Mouse (Mus musculus): ENCODE measurements around the gene Lias. TPM values are rescaled to one million over a fixed set of nuclear protein-coding genes. Genes with fewer than 3 reads are reported as not detected.

Lias gene
- total RNA-seq, 1 experiment from 2014 or later: 62.1 TPM

DNA sequence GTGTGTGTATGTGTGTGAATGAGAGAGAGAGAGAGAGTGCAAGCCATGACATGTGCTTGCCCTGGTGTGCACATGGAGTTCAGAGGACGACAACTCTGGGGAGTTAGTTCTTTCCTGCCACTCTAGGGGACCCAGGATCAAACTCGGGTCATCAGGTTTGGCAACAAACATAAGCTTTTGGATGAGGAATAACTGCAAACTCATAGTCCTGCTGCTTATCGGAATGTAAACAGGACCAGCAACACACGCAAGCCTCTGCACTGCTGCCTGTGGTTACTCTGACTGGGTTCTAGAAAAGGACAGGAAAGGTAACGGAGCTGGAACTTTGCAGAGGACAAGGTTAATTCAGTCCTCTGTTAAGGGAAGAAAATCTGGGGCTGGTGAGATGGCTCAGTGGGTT lies 34.0 kb downstream of the Lias start:
- DNase-seq: no peak

DNA sequence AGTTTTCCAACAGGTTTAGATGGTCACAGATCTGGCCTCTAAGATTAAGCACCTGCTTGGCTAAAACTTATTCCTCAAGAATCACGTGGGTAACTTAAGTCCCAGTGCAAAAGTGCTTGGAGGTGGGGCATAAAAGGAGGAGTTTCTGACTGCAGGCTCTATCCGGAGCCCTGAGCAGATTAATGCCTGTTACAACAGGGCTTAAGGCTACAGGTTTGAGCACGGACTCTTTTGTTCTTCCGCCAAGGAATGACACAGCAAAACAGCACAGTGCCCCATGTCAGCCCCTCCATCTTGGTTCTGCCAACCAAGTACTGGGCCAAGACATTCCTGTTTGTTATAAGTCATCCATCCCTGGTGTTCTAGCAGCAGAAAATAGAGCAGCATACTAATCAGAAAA lies 37.0 kb downstream of the Lias start:
- DNase-seq: no peak

DNA sequence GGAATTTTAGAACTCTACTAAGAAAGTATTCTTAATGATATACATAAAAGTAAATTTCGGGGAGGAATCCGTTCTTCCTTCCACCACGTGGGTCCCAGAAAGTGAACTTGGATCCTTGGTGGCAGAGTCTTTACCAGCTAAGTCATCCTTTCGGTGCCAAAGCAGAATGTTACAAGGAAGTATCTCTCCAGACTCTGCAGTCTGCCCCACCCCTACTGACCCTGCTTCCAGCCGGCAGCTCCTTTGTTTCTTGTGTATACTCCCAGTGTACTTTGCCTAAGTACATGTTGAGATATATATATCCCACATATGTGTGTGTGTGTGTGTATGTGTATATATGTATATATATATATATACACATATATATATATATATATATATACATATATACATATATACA lies 38.1 kb downstream of the Lias start:
- no peak for DNase-seq

DNA sequence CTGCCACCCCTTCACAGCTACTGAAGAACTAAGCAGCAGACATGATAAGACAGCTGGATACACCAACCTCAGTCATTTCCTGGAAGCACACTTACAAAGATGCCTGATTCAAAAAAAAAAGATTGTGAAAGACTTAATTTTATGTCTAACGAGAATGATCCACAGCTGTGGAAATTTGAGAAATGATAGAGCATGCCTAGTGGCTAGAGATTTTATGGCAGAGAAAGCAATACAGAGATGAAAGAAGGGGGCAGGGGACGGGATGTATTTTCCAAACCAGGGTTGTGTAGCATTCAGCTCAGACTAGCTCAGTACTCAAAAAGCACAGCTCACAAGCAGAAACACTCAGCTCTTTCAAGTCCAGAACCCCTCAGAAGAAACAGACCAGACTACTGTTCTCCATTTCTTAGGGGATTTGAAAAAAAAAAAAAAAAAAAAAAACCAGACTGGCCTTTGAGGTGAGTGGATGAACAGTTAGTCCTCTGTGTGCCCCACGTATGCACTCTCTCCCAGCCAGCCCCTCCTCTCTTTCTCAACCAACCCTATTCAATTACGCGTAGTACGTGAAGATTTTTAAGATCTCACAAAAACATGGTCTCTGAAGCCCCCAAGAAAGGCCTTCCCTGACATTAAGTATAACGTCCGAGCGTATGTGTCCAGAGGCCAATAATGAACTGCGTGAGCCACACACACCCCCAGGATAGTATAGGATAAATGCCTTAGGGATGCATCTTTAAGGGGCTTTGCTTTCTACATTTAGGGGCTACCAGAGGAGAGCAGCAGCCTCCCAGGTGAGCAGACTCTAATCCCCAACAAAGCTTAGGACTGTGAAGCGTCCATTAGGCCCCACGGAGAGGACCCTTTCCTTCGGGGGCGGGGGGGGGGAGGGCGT lies 43.4 kb downstream of the Lias start:
- no peak for DNase-seq

DNA sequence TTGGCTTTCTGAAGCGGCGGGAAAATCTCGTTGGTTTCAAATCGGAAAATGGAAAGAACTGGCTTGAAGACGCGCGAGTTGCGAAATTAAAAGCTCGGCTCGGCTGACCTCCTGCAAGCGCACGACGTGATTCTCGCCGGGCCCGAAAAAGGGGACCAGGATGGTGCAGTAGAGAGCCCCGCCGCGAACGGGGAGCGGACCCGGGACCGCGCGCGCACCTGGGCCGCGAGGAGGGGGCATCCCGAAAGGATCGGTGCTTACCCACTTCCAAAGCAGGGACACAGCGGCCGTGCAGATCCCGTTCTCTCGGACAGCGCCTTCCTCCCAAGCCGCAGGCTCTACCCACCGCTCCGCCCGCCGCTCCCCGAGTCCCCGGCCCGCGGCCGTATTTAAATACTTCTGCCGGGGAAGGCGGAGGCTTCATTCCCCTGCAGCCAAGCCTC lies 44.1 kb downstream of the Lias start:
- no peak for DNase-seq

DNA sequence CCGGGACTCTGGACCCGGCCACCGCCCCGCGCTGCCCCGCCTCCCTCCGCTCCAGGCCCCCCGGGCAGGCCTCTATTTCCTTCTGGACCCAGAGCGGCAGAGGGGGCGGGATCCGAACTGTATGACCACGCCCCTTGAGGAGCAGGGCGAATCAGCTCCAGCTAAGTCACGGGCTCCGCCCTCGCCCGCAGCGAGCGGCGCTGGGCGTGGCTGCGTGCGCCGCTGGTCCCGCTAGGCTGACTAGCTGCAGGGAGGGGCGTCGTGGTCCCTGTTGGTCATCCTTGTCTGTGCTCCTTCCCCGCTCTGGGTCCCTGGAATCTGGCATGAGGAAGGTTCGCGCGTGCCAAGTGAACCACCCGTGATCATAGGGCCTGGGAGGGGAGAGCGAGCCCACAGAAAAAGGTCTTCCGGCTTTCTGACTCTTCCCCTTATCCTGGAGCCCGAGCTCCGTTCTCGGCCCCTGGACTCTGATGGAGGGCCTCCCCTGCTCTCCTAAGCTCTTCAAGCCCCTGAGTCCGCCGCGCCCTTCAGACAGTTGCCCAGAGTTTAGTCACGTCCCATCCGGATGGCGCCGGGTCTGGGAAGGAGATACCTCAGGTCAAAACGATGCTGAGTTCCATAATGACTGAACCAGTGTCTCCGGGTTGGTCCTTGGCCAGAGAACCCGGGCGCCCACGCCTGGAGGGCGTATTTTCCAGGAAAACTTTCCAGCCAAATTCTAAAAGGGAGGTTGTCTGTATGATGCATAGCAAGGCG lies 44.7 kb downstream of the Lias start, which contains the start of gene Ugdh:
Ugdh (minus strand) TSS at position 144 of the 756 bp plus-strand sequence.
- peak; percentile 97 for DNase-seq

DNA sequence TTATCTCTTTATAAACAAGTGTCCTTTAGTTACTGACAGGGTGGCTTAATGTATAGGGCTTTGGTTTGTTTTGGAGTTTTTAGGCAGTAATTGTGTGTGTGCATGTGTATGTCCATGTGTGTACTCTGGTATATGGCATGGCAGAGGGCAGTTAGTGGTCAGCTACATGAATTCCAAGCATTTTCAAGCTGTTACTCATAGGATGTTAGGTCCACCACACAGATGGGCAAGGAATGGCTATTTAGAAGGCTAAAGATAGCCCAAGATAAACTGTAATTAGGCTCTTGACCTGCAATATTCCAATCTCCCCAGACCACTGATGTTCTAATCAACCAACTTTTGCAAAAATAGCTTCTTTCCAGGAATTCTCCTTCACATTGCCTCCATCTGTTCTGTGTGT lies 46.7 kb downstream of the Lias start:
- DNase-seq: no peak

DNA sequence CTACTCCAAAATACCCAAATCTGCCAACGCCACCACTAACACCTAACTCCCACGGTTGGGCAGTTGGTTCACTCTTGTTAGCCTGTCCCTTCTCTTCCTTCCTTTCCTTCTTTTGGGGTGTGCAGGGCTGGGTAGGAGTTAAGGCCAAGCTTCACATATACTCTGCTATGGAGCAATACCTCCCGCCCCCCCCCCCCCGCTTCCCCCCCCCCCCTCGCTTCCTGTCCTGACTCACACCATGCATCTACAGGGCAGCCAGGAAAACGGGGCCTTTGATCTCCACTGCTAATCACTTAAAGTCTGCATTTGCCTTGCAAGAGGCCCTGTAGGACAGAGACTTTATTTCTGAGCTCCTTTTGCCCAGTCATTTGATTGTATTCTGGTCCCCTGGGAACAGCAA lies 53.7 kb downstream of the Lias start:
- no peak for DNase-seq

DNA sequence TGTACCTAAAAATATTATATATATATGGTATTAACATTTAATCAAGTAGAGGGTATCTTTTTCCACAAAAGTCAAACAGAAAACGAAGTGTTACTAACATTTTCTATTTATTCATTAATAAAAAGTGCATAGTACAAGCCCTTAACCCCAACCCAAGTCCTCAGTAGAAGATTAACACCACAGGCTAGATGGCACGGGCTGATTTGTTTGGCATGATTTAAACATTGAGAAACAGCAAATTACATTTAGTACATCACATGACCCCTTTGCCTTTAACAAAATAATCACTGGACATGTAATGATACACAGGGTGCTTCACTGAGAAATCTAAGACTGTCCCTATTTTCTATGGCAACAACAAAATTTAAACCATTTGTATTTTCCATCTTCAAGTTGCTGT lies 55.5 kb downstream of the Lias start:
- DNase-seq: no peak

DNA sequence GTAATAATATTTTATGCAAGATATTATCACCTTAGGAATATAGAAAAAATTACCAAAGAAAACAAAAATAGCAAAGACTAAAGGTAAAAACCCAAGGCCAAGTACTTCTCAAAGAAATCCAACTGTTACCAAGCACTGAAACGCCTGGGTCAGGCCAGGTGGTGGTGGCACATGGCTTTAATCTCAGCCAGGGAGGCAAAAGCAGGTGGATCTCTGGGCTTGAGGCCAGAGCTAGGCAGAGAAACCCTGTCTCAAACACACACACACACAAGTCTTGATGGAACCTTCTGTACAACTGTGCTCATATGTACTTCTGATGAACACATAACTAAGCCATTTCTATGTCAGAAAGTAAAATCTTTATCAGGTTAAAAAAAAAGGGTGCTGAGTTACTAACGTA lies 56.5 kb downstream of the Lias start:
- DNase-seq: no peak

DNA sequence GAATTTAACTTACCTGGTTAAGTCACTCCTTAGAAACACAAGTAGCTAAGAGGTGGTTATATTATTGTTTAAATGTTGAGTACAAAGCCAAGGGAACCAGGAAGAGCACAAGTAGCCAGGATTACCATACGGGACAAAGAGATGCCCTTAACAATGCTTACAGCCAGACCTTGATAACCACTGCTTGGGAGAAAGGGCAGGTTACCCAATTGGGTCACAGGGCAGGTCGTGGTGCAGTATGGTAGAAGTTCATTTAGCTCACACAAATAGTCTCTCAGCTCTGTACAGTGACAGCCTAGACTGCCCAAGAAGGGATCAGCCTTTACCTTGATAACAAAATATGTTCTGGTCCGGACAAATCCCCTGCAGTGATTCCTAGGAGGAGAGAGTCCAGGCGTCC lies 57.6 kb downstream of the Lias start:
- no peak for DNase-seq

DNA sequence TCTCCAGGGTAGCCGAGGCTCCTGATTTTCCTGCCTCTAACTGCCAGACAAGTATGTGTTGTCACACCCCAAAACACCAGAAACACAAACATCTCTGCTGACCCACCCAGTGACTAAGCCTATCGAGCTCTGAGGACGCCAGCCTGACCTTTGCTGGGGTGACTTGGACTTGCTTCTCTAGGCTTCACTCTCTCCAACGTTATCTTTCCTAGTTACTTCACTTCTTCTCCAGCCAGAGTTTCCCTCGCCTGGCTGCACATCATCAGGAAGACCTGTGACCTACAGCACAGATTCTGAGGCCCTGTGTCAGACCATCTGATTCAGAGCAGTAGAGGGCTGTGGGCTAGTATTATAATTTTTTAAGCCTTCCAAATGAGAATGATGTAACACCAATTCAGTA lies 63.5 kb downstream of the Lias start:
- DNase-seq: peak; percentile 23

DNA sequence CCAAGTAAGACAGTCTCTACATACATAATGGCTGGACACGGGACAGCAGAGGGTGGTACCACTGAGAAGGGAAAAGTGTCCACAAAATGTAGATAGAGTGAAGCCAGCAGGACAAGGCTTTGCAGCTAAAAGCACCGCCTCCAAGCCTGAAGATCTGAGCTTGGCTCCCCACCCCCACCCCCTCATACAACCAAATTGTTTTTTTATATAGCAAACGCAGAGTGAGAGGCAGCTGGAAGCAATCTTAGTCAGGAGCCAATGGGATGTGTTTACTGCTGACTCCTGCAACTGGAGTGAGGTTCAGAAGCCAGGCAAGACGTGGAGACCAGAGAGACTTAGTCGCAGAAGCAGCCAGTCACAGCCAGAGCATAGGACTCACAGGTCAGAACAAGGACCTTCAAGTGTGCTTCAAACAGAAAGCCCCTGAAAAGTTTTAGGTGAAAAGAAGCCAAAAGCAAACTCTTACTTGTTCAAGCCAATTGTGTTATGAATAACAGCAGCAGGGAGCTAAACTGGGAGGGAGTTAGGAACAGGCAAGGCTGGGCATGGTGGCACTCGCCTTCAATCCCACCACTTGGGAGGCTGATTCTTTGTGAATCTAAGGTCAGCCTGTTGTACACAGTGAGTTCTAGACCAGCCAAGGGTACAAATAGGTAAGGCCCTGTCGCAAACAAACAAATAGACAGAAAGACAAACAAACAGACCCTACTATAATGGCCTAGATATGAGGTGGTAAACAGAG lies 66.0 kb downstream of the Lias start:
- DNase-seq: no peak

DNA sequence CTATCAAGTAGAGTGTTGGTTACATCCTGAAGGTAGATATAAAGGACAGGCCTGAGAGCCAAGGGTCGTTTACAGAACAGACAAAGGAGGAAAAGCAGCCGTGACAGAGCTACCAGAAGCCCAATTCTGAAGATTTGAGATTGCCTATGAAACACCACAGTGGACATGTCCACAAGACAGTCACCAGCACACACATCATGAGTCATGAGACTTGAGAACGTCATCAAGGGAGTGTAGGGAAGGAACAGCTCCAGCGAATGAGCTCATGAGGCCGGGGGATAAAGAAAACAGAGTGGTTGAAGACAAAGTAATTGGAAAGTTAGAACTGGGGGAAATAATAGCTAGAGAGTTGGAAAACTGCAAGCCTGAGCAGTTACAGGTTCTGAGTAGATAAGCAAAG lies 66.5 kb downstream of the Lias start:
- no peak for DNase-seq

DNA sequence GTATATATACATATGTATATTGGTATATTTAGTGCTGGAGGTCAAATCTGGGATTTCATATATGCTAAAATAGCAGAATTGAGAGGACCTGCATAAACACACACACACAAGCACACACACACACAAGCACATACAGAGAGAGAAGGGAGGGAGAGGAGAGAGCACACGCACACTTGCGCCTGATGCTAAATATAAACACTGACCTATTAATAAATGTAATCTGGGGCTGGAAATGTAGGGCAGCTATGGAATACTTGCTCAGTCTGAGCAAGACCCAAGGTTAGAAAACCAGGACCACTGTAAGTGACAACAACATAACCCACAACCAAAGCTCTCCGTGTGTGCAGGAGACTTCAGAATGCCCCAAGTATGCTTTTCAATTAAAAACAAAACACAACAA lies 68.2 kb downstream of the Lias start:
- DNase-seq: no peak

Other genes with a start within 250 kb of the Lias start
- gene Wdr19, start 191.8 kb upstream of the Lias start, total RNA-seq (2021): 12.3 and 13.6 TPM in 2 replicates
- 41.2 and 59.4 TPM in 2 replicates for gene Rfc1, start 55.8 kb upstream of the Lias start, total RNA-seq (2021)
- 5.0 and 6.5 TPM in 2 replicates for gene Klb, start 43.2 kb upstream of the Lias start, total RNA-seq (2021)
- gene Rpl9, start 53 bp upstream of the Lias start, total RNA-seq (2021): 893 and 1,018 TPM in 2 replicates
- 73.1 and 77.1 TPM in 2 replicates for gene Ugdh, start 44.5 kb downstream of the Lias start, total RNA-seq (2021)
- 10.4 TPM in 1 of 2 replicates, not detected in the other for gene Gm43552, start 101.3 kb downstream of the Lias start, total RNA-seq (2021)
- 129 and 151 TPM in 2 replicates for gene Smim14, start 145.7 kb downstream of the Lias start, total RNA-seq (2021)
- 90.0 and 132 TPM in 2 replicates for gene Ube2k, start 145.7 kb downstream of the Lias start, total RNA-seq (2021)

All from adrenal gland, postnatal 25 days (tissue).